Mouse (Mus musculus) NIH3T3 (cell line): ENCODE data around the gene Bri3bp.
"Not testable (repeated sequence)": the region's sequence is repeated elsewhere in the genome, so short reads cannot be mapped to it uniquely, and the experiment has no call there.

ENCODE experiments used
- DNase-seq: peaks from one replicate; pipeline ENCODE4 v3.0.0-alpha.2; 2012; ENCODE audit warnings: low read depth

Gene Bri3bp

GRCm38 (mm10) chr5:125441234-125442114 lies at the start of gene Bri3bp:
TSS of gene Bri3bp (plus strand) at chr5:125441568.
- peak; percentile 71 for DNase-seq

GRCm38 (mm10) chr5:125391609-125392008 lies 49.8 kb upstream of the Bri3bp start:
- DNase-seq, result peak; percentile 97

- DNase-seq, result not testable (repeated sequence)
Measured at GRCm38 (mm10) chr5:125392176-125392575, 49.2 kb upstream of the Bri3bp start.

- no peak for DNase-seq
Measured at GRCm38 (mm10) chr5:125392618-125392976, 48.8 kb upstream of the Bri3bp start.

- DNase-seq, result peak; percentile 97
Measured at GRCm38 (mm10) chr5:125392977-125393621, 48.3 kb upstream of the Bri3bp start.

- DNase-seq, result peak; percentile 96
Measured at GRCm38 (mm10) chr5:125393622-125394603, 47.5 kb upstream of the Bri3bp start.

- DNase-seq, result peak; percentile 34
Measured at GRCm38 (mm10) chr5:125395008-125395407, 46.4 kb upstream of the Bri3bp start.

- peak; percentile 67 for DNase-seq
Measured at GRCm38 (mm10) chr5:125400903-125401302, 40.5 kb upstream of the Bri3bp start.

- no peak for DNase-seq
Measured at GRCm38 (mm10) chr5:125402476-125402875, 38.9 kb upstream of the Bri3bp start.

GRCm38 (mm10) chr5:125402991-125403390 lies 38.4 kb upstream of the Bri3bp start:
- no peak for DNase-seq

GRCm38 (mm10) chr5:125403481-125404465 lies 37.6 kb upstream of the Bri3bp start:
- peak; percentile 86 for DNase-seq

GRCm38 (mm10) chr5:125404536-125404902 lies 36.8 kb upstream of the Bri3bp start:
- peak; percentile 80 for DNase-seq

GRCm38 (mm10) chr5:125404903-125405545 lies 36.3 kb upstream of the Bri3bp start:
- DNase-seq, result peak; percentile 77

GRCm38 (mm10) chr5:125405546-125406248 lies 35.7 kb upstream of the Bri3bp start:
- peak; percentile 95 for DNase-seq

GRCm38 (mm10) chr5:125406322-125407016 lies 34.9 kb upstream of the Bri3bp start:
- peak; percentile 67 for DNase-seq

- peak; percentile 25 for DNase-seq
Measured at GRCm38 (mm10) chr5:125407020-125407830, 34.1 kb upstream of the Bri3bp start.

- DNase-seq, result peak; percentile 46
Measured at GRCm38 (mm10) chr5:125407910-125408575, 33.3 kb upstream of the Bri3bp start.

- peak; percentile 94 for DNase-seq
Measured at GRCm38 (mm10) chr5:125408842-125409241, 32.5 kb upstream of the Bri3bp start.
